Mouse (Mus musculus) thymus, adult 2 months (tissue): ENCODE measurements at regions not wholly inside any gene's neighbourhood (a gene's known extent, or its start where the extent isn't known, plus 50 kb on each side); places are given as distances from the start of the nearest gene placed in this dataset.

ENCODE experiments used
- CTCF ChIP-seq: fragments of 200-500 bp; IDR thresholded peaks from 2 replicates; pipeline ENCODE4 v1.5.1; 2012; ENCODE audit warnings: mild to moderate bottlenecking, control low read depth, low read length, moderate library complexity, borderline replicate concordance; ENCODE audit not compliant: control insufficient read depth, poor library complexity, insufficient read depth; ENCODE audit errors: extremely low read depth
- POLR2A ChIP-seq: fragments of 200-500 bp; IDR thresholded peaks from 2 replicates; pipeline ENCODE4 v1.6.1; 2012; ENCODE audit warnings: mild to moderate bottlenecking, low read length, control low read depth, moderate library complexity; ENCODE audit not compliant: control insufficient read depth, poor library complexity, insufficient read depth; ENCODE audit errors: extremely low read depth

- TF ChIP-seq CTCF = no peak
- TF ChIP-seq POLR2A = no peak
Measured at GRCm38 (mm10) chr7:124685424-124685823, 702.8 kb downstream of the Hs3st4 start.
